Comparison of ENCODE assay signal across 27 mouse cellular contexts in genomic region chr19:41902848-41903593, GRCm38 (mm10). TPM values are rescaled to one million over a fixed set of nuclear protein-coding genes. Genes with fewer than 3 reads are reported as not detected.
DNase-seq lines count a peak whose midpoint lies in the region; ATAC-seq and TF ChIP-seq lines count a peak whose summit lies in the region.
"Had no signal": no experiment of that assay in that cellular context is flagged by ENCODE, and none has a peak within 500 bp of the region (broad histone marks: within the 10 kb centered on the region; RNA-seq: fewer than 3 reads in every experiment).

No protein-coding gene starts in this region.

- ATAC-seq in liver, embryonic 11.5 days (replicated peaks; ENCODE audit: low FRiP score): no peak
- ATAC-seq in liver, postnatal 0 days: no peak
- no peak for ATAC-seq in liver, embryonic 14.5 days (ENCODE audit: insufficient read depth)
- ATAC-seq: activated CD4-positive, CD25-positive, alpha-beta regulatory T cell, adult 4 months; forebrain, embryonic 14.5 days; forebrain, postnatal 0 days had no signal

- H3K4me2 ChIP-seq in liver, embryonic 11.5 days: peak overlapping the region; percentile 12
- no peak overlapping the region for H3K4me2 ChIP-seq in liver, postnatal 0 days (ENCODE audit: low read depth, low read length)
- no peak overlapping the region for H3K4me2 ChIP-seq in liver, embryonic 14.5 days (ENCODE audit: low read depth)
- H3K4me2 ChIP-seq: embryonic facial prominence, embryonic 12.5 days; embryonic facial prominence, embryonic 15.5 days; heart, embryonic 13.5 days; hindbrain, embryonic 12.5 days; hindbrain, embryonic 15.5 days had no signal

- peaks cover 32% of the 10 kb centered on the region for H3K4me1 ChIP-seq in liver, embryonic 11.5 days (replicated peaks; ENCODE audit: control insufficient read depth, insufficient read depth, low read length)
- peaks cover 34% of the 10 kb centered on the region for H3K4me1 ChIP-seq in liver, postnatal 0 days (ENCODE audit: insufficient read depth)
- peaks cover 23 to 40% of the 10 kb centered on the region in 2 experiments for H3K4me1 ChIP-seq in liver, embryonic 14.5 days (replicated peaks; ENCODE audit: control insufficient read depth in 2 of 2, insufficient read depth in 2 of 2, low read length in 1 of 2)
- H3K4me1 ChIP-seq: embryonic facial prominence, embryonic 12.5 days; embryonic facial prominence, embryonic 15.5 days; hindbrain, embryonic 12.5 days; hindbrain, embryonic 15.5 days had no signal

- no peak overlapping the region for H3K9ac ChIP-seq in liver, embryonic 11.5 days (ENCODE audit: low read depth, low read length)
- no peak overlapping the region for H3K9ac ChIP-seq in liver, postnatal 0 days (replicated peaks)
- 0 out of 2 replicates have a peak overlapping the region, but pooled peaks have one; percentile 16 for H3K9ac ChIP-seq in liver, embryonic 14.5 days (replicated peaks)
- H3K9ac ChIP-seq: embryonic facial prominence, embryonic 12.5 days; embryonic facial prominence, embryonic 15.5 days; forebrain, postnatal 0 days; heart, embryonic 13.5 days; hindbrain, embryonic 12.5 days; hindbrain, embryonic 15.5 days had no signal

- no peak for TF ChIP-seq EP300 in liver, postnatal 0 days (IDR thresholded peaks at IDR 0.05; ENCODE audit: low read depth)
- no peak for TF ChIP-seq EP300 in liver, embryonic 14.5 days (IDR thresholded peaks at IDR 0.05; ENCODE audit: low read depth)

- no peak for DNase-seq in liver, embryonic 11.5 days (ENCODE audit: low spot score)
- no peak for DNase-seq in liver, postnatal 0 days
- DNase-seq in thymus, postnatal 0 days (ENCODE audit: low spot score): peak; percentile 22
- no peak for DNase-seq in thymus, postnatal 36 days
- peak; percentile 65 for DNase-seq in MEL-GATA-1-ER (ENCODE audit: extremely low read depth, low read depth)
- no peak for DNase-seq in liver, embryonic 14.5 days (ENCODE audit: low read depth in 3 of 3, low spot score in 3 of 3)
- no peak for DNase-seq in ovary, adult 18-20 months (ENCODE audit: low spot score)
- DNase-seq in gastrocnemius, postnatal 14 days: no peak
- DNase-seq: adrenal gland, adult 8-10 months; adrenal gland, postnatal 25 days; B cell, adult 2 months; cerebellum, adult 11-12 months; cerebellum, adult 9-10 months; cerebellum, postnatal 14 days; forebrain, postnatal 0 days; gastrocnemius, postnatal 36 days; heart, adult 2 months had no signal

- H3K9me3 ChIP-seq in liver, embryonic 11.5 days (ENCODE audit: control insufficient read depth, low read length): no peaks in the 10 kb centered on the region
- H3K9me3 ChIP-seq in liver, postnatal 0 days (ENCODE audit: low read length): no peaks in the 10 kb centered on the region
- H3K9me3 ChIP-seq in liver, embryonic 14.5 days (ENCODE audit: control insufficient read depth, low read length): no peaks in the 10 kb centered on the region
- H3K9me3 ChIP-seq: embryonic facial prominence, embryonic 12.5 days; embryonic facial prominence, embryonic 15.5 days; G1E; heart, embryonic 10.5 days; heart, embryonic 13.5 days; hindbrain, embryonic 12.5 days; hindbrain, embryonic 15.5 days had no signal

- no peak overlapping the region for H3K4me3 ChIP-seq in liver, embryonic 11.5 days (ENCODE audit: low read depth, low read length)
- H3K4me3 ChIP-seq in liver, postnatal 0 days (ENCODE audit: low read depth, low read length): no peak overlapping the region
- no peak overlapping the region for H3K4me3 ChIP-seq in liver, embryonic 14.5 days (ENCODE audit: insufficient read depth in 1 of 2, low read depth in 2 of 2, low read length in 2 of 2)
- H3K4me3 ChIP-seq: embryonic facial prominence, embryonic 12.5 days; embryonic facial prominence, embryonic 15.5 days; heart, adult 2 months; heart, embryonic 10.5 days; heart, embryonic 13.5 days; hindbrain, embryonic 12.5 days; hindbrain, embryonic 15.5 days had no signal

- H3K36me3 ChIP-seq in liver, embryonic 11.5 days (ENCODE audit: control insufficient read depth, insufficient read depth, low read length): no peaks in the 10 kb centered on the region
- H3K36me3 ChIP-seq in liver, postnatal 0 days (replicated peaks; ENCODE audit: insufficient read depth, low read length): no peaks in the 10 kb centered on the region
- no peaks in the 10 kb centered on the region for H3K36me3 ChIP-seq in liver, embryonic 14.5 days (replicated peaks; ENCODE audit: control insufficient read depth, insufficient read depth, low read depth)
- H3K36me3 ChIP-seq: embryonic facial prominence, embryonic 12.5 days; embryonic facial prominence, embryonic 15.5 days; G1E; heart, embryonic 10.5 days; heart, embryonic 13.5 days; hindbrain, embryonic 12.5 days; hindbrain, embryonic 15.5 days had no signal

- TF ChIP-seq CTCF in liver, postnatal 0 days (IDR thresholded peaks at IDR 0.05; ENCODE audit: low read depth): no peak
- no peak for TF ChIP-seq CTCF in liver, embryonic 14.5 days (IDR thresholded peaks at IDR 0.05; ENCODE audit: low read depth)

- H3K27me3 ChIP-seq in liver, embryonic 11.5 days (replicated peaks; ENCODE audit: control insufficient read depth, insufficient read depth, low read length): no peaks in the 10 kb centered on the region
- no peaks in the 10 kb centered on the region for H3K27me3 ChIP-seq in liver, postnatal 0 days (ENCODE audit: insufficient read depth, low read length)
- no peaks in the 10 kb centered on the region for H3K27me3 ChIP-seq in liver, embryonic 14.5 days (ENCODE audit: control insufficient read depth, insufficient read depth, low read length)
- H3K27me3 ChIP-seq: CH12.LX; embryonic facial prominence, embryonic 12.5 days; embryonic facial prominence, embryonic 15.5 days; heart, embryonic 13.5 days; hindbrain, embryonic 15.5 days had no signal

- no peak overlapping the region for H3K27ac ChIP-seq in liver, embryonic 11.5 days (ENCODE audit: low read depth, low read length)
- H3K27ac ChIP-seq in liver, postnatal 0 days (ENCODE audit: low read depth): no peak overlapping the region
- no peak overlapping the region for H3K27ac ChIP-seq in liver, embryonic 14.5 days
- H3K27ac ChIP-seq: embryonic facial prominence, embryonic 12.5 days; embryonic facial prominence, embryonic 15.5 days; heart, adult 2 months; heart, embryonic 10.5 days; heart, embryonic 13.5 days; hindbrain, embryonic 12.5 days; hindbrain, embryonic 15.5 days had no signal

- intact Hi-C loops in gastrocnemius, postnatal 14 days (cut with DNase I; ENCODE audit: low total_unique reads): no loop called here

- 45% methylated on average over 10 of the region's 10 CpGs for WGBS in liver, embryonic 11.5 days
- WGBS in liver, postnatal 0 days (ENCODE audit: insufficient replicate concordance): 40% methylated on average over 10 of the region's 10 CpGs
- 19% methylated on average over 10 of the region's 10 CpGs for whole genome bisulfite sequencing in liver, embryonic 14.5 days (ENCODE audit: insufficient replicate concordance)

RNA-seq across cellular contexts. Expression of gene Rrp12, which starts 7.0 kb away (rescaled TPM):
- polyA plus RNA-seq in liver, embryonic 11.5 days (2014; fragmentation: Nextera tagmentation; extraction: Ambion mirVana): 29.5 and 34.0 TPM in 2 replicates
- 4.1 and 4.3 TPM in 2 replicates for polyA plus RNA-seq in liver, postnatal 0 days (2015; fragmentation: Nextera tagmentation; extraction: Ambion mirVana)
- 11.3 and 12.4 TPM in 2 replicates for polyA plus RNA-seq in thymus, postnatal 0 days (2015; fragmentation: Nextera tagmentation; extraction: Ambion mirVana)
- polyA plus RNA-seq in liver, embryonic 14.5 days (2012; rRNA removed): 4.8 and 6.0 TPM in 2 replicates
- polyA plus RNA-seq in liver, embryonic 14.5 days (2014; fragmentation: Nextera tagmentation; extraction: Ambion mirVana): 5.0 and 7.4 TPM in 2 replicates
- total RNA-seq in gastrocnemius, postnatal 14 days (2021): 10 to 100 TPM; 29.9 to 37.2 TPM

RNA-seq across cellular contexts. Expression of gene Pgam1, which starts 8.7 kb away (rescaled TPM):
- 871 and 874 TPM in 2 replicates for polyA plus RNA-seq in liver, embryonic 11.5 days (2014; fragmentation: Nextera tagmentation; extraction: Ambion mirVana)
- 153 and 183 TPM in 2 replicates for polyA plus RNA-seq in liver, postnatal 0 days (2015; fragmentation: Nextera tagmentation; extraction: Ambion mirVana)
- 251 and 275 TPM in 2 replicates for polyA plus RNA-seq in thymus, postnatal 0 days (2015; fragmentation: Nextera tagmentation; extraction: Ambion mirVana)
- 100.0 and 123 TPM in 2 replicates for polyA plus RNA-seq in liver, embryonic 14.5 days (2012; rRNA removed)
- polyA plus RNA-seq in liver, embryonic 14.5 days (2014; fragmentation: Nextera tagmentation; extraction: Ambion mirVana): 172 and 190 TPM in 2 replicates
- total RNA-seq in gastrocnemius, postnatal 14 days (2021): 10 to 100 TPM; 22.5 to 26.7 TPM

RNA-seq across cellular contexts. Expression of gene Exosc1, which starts 30.2 kb away (rescaled TPM):
- 101 and 109 TPM in 2 replicates for polyA plus RNA-seq in liver, embryonic 11.5 days (2014; fragmentation: Nextera tagmentation; extraction: Ambion mirVana)
- 31.3 and 34.5 TPM in 2 replicates for polyA plus RNA-seq in liver, postnatal 0 days (2015; fragmentation: Nextera tagmentation; extraction: Ambion mirVana)
- polyA plus RNA-seq in thymus, postnatal 0 days (2015; fragmentation: Nextera tagmentation; extraction: Ambion mirVana): 86.9 and 90.8 TPM in 2 replicates
- 17.9 and 20.4 TPM in 2 replicates for polyA plus RNA-seq in liver, embryonic 14.5 days (2012; rRNA removed)
- 38.8 and 40.1 TPM in 2 replicates for polyA plus RNA-seq in liver, embryonic 14.5 days (2014; fragmentation: Nextera tagmentation; extraction: Ambion mirVana)
- 10 to 100 TPM; 12.0 to 16.8 TPM for total RNA-seq in gastrocnemius, postnatal 14 days (2021)

RNA-seq across cellular contexts. Expression of gene Zdhhc16, which starts 30.3 kb away (rescaled TPM):
- 58.9 and 63.0 TPM in 2 replicates for polyA plus RNA-seq in liver, embryonic 11.5 days (2014; fragmentation: Nextera tagmentation; extraction: Ambion mirVana)
- 22.6 and 24.9 TPM in 2 replicates for polyA plus RNA-seq in liver, postnatal 0 days (2015; fragmentation: Nextera tagmentation; extraction: Ambion mirVana)
- polyA plus RNA-seq in thymus, postnatal 0 days (2015; fragmentation: Nextera tagmentation; extraction: Ambion mirVana): 67.3 and 67.8 TPM in 2 replicates
- polyA plus RNA-seq in liver, embryonic 14.5 days (2012; rRNA removed): 25.6 and 27.0 TPM in 2 replicates
- 25.9 and 28.5 TPM in 2 replicates for polyA plus RNA-seq in liver, embryonic 14.5 days (2014; fragmentation: Nextera tagmentation; extraction: Ambion mirVana)
- 10 to 100 TPM; 18.0 to 21.3 TPM for total RNA-seq in gastrocnemius, postnatal 14 days (2021)

RNA-seq across cellular contexts. Expression of gene Frat2, which starts 55.1 kb away (rescaled TPM):
- polyA plus RNA-seq in liver, embryonic 11.5 days (2014; fragmentation: Nextera tagmentation; extraction: Ambion mirVana): 9.8 and 10.9 TPM in 2 replicates
- polyA plus RNA-seq in liver, postnatal 0 days (2015; fragmentation: Nextera tagmentation; extraction: Ambion mirVana): 3.3 and 3.7 TPM in 2 replicates
- 12.1 and 16.0 TPM in 2 replicates for polyA plus RNA-seq in thymus, postnatal 0 days (2015; fragmentation: Nextera tagmentation; extraction: Ambion mirVana)
- polyA plus RNA-seq in liver, embryonic 14.5 days (2012; rRNA removed): 5.2 and 5.4 TPM in 2 replicates
- 2.9 and 3.4 TPM in 2 replicates for polyA plus RNA-seq in liver, embryonic 14.5 days (2014; fragmentation: Nextera tagmentation; extraction: Ambion mirVana)
- total RNA-seq in gastrocnemius, postnatal 14 days (2021): 10 to 100 TPM; 19.9 to 28.3 TPM

Comparison
In these comparisons a context has a peak if more than half of its experiments do, and no peak if none do; other contexts are left out.
1. DNase-seq: peak in thymus, postnatal 0 days (single experiment) and MEL-GATA-1-ER (single experiment); none in liver, embryonic 11.5 days (single experiment), liver, postnatal 0 days (single experiment), thymus, postnatal 36 days (0 of 2), liver, embryonic 14.5 days (0 of 3), ovary, adult 18-20 months (single experiment) and gastrocnemius, postnatal 14 days (single experiment).